Mouse (Mus musculus) R1 (cell line): ENCODE data around the gene Metap1.
A peak's percentile ranks its signal among the peaks of the same experiment; 100 is the strongest.

ENCODE experiments used
- DNase-seq: peaks from one replicate; pipeline ENCODE4 v3.0.0-alpha.2; 2018; ENCODE audit warnings: low read depth, low spot score

Gene Metap1

DNA sequence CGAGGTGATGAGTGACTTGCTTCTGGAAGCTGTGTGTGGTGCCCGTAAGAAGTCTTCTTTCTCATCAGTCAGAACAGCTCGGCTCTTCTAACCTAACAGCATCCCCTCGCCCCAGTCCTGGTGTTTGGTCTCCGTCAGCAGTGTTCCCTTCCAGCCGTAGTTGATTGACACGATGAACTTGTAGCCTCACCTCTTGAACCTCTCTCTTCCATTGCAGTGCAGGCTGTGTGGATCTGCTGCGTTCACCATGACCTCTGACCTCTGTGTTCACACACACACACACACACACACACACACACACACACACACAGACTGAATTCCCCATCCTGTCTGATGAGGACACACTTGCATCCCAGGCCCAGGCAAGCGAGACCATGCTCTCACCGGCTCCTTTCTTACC, 37.1 kb downstream of the Metap1 start:
- DNase-seq, result no peak

DNA sequence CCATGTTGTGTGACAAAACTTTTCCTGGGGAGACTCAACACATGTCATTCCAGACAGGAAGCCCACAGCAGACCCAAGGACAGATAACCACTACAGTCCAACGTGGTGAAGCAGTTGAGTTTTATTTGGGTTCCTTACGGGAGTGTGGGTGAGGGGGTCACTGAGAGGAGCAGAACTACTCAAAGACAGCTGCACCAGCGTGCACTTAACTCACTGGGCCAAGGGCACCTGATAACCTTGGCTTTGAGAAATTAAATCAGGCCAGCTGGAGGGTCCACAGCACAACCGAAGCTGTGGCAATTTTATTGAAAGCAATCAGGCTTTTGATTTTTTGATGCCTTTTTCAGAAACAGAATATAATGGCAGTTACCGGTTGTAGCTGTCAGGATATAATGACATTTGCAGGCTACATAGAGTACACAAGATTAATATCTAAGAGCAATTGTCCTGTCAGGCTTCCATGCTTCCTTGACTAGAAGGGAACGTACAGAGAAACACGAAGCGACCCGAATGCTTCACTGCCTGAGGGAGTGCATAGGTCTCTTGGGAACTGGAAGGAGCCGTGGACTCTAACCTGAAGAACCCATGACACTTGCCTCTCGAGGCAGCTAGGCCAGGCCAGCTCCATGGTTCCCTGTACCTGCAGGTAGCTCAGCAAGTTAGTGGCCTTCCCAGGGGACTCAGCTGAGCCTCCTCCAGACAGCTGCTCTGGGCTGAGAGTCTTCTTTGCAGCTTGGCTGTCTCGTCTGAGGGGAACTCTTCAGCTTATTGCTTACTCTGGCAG, 41.0 kb downstream of the Metap1 start:
- no peak for DNase-seq

DNA sequence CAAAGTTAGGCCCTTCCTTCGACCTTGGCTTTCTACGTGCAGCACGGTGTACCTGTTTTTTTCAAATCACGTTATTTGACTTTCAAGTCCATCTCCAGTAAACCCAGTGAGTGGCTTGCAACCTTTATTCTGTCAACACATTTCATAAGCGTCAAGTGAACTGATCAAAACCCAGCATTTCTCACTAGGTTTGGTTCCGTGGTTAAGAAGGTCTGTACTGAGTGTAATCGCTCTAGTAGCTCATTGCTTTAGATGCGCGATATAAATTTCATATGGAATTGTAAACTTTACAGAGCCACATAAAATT, 45.9 kb downstream of the Metap1 start:
- no peak for DNase-seq

DNA sequence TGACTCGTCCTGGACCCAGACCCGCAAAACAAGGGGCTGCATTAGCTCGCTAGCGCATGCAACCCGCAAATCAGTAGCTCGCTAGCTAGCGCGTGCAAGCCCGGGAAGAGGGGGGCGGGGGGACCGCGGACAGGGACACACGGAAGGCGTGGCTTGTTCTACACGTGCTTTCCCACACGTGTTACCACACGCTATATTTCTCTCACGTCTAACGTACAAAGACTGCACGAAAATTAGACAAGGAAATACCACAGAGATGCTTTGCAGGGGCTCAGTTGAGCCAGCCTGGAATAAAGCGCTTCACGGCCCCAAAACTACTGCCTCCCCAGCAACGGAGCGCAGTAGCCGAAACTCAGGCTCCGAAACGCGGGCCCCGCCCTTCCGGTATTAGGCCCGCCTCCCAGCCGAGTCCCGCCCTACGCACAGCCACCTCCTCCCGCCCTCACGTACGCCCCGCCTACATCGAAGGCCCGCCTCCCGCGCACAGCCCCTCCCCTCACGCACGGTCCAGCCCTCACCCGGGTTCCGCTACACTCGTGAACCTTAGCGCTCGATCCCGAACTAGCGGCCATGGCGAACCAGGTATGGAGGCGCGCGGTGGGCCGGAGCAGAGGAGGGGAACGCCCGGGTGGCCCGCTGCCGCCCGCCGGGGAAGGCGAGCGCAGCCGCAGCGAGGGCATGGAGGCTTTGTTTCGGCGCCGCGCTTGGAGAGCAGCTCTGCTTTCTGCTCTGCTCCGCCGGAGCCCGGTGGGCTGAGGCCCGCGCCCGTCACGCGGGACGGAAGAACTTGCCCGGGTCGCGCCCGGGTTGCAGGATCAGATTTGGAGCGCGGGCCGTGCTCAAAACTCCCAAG, 46.5 kb downstream of the Metap1 start, which contains the start of gene Adh5:
Gene Adh5 (plus strand): TSS at position 482 of the 853 bp plus-strand sequence.
- peak; percentile 92 for DNase-seq

DNA sequence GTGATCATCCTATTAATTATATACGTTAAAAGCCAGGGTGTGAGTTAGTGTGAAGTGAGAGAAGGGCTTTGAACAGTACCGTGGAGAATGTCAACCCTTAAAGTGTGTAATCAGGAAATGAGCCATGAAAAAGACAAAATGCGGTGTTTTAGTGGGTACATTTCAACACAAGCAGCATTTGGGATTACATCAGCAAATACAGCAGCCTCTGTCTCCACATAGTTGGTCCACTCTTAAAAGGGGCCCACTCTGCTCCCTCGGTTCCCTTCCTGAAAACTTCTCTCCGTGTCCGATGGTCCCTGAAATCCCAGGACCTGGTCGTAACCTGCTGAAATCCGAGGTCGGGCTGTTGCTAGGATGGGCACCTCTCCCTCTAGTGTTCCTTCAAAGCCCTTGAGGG, 47.1 kb downstream of the Metap1 start:
- DNase-seq, result no peak

DNA sequence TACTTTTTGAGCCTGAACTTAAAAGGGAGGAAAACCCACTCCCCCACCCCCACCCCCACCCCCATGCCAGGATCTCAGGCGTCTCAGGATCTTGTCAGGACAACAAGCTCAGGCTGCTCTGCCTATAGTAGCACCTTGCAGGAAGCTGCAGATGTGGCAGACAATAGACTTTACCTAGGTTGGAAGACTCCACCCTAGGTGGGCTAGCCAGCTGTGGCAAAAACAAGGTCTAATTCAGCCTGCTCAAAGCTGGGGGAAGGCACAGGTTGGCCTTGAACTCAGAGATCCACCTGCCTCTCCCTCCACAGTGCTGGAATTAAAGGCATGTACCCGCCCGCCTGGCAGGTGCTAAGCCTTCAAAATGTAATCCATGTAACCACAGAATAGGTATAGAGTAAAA, 50.6 kb downstream of the Metap1 start:
- DNase-seq, result peak; percentile 69

DNA sequence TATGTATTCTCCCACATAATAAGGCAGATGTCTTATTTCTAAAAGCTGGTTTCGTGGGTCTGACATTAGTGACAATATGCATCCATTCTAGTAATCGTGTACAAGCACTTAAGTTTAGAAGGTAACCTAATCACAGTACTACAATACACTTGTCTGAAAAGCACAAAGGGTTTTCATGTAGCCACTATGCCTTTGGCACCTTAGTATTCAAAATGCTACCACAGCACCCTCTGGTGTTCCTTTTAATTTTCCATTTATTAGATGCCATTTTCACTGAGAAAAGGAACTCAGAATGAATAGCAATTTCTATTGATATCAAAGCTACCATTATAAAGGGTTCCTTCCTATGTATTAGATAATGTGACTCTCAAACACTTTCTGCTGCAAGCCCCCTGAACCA, 57.5 kb downstream of the Metap1 start:
- no peak for DNase-seq

DNA sequence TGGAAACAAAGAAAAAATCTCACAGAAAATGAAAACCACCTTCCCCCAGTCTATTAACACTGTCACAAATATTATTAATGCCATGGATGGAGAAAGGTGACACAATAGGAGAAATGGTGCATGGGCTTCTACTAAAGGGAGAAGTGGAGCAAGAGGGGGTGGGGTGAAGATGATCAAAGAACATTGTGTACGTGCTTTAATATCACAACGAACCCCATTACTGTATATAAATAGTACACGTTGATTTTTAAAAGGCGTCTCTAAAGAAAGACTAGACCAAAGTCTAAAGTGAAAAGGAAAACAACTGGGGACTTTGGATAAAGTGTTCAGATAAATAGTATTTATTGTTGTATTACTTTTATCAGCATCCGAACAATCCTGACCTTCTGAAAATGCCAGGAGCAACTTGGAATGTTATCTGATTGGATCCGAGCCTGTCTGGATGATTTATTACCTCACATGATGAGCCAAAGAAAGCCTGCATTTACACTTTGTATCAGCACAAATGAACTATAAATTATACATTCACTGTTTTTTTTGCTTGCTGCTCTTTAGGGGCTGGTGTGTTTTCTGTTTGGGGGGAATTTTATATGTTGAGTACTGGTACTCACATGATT, 58.8 kb downstream of the Metap1 start:
- no peak for DNase-seq

DNA sequence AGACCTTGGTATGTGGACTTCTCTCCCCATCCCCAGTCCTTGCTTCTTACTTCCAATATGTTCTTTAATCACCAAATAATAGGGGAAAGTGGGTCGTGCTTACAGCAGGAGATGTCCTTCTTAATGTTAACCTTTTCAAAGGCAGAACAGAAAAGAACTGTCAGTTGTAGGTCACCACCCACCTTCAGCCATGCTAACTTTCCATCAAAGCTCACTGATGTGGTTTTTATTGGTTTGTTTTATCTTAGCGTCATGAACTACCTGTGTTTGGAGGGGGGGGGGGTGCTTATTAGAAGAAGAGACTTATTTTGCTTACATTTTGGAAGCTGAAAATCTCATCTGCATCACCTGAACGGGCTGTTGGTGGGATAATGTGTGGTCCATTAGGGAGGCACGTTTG, 65.1 kb downstream of the Metap1 start:
- no peak for DNase-seq

DNA sequence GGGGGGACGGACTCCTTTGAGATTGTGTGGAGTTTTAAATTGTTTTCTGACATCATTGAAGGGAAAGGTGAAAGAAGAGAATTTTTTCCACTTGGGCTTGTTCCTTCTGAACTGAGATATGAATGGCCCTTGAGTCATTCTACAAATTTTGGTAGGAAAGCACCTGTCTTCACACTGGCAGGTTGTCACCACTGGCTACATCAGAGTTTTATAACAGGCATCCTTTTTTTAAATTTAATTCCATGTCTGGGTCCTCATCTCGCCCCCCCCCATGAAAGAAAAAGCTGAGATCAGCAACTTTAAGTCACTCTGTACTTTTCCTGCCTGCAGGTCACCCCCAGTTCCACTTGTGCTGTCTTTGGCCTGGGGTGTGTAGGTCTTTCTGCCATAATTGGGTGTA, 65.7 kb downstream of the Metap1 start:
- no peak for DNase-seq

DNA sequence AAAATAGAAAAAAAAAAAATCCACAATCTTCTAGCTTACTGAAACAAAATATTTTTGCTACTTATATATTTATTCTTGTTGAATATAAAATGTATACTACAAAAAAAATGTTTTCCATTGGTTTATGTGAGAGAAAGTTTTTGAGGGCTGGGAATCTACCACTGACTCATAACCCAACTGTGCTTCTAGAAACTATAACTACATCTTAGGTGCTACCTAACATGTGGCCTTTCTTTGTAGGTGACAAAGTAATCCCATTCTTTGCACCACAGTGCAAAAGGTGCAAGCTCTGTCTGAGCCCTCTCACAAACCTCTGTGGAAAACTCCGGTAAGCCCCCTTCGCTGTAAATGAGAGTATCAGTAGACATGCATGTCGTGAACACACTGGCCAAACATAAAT, 68.9 kb downstream of the Metap1 start:
- DNase-seq, result no peak

DNA sequence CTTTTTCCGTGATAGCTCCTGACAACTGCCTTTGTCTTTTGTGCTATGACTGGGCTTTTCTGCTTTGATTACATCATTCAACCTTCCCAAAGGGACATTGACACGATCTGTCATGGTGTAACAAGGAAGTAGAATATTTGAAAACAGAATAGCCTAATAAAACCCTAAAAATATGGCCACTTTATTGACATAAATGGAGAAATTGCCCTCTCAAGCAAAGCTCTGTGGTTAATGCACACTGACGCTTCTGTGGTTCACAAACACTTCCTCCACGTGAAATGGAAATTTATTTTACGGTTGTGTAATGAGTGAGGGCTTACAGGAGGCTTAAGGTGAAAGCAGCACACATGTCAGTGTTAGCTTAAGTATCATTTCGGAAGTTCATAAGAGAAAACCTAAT, 69.9 kb downstream of the Metap1 start:
- DNase-seq, result no peak

DNA sequence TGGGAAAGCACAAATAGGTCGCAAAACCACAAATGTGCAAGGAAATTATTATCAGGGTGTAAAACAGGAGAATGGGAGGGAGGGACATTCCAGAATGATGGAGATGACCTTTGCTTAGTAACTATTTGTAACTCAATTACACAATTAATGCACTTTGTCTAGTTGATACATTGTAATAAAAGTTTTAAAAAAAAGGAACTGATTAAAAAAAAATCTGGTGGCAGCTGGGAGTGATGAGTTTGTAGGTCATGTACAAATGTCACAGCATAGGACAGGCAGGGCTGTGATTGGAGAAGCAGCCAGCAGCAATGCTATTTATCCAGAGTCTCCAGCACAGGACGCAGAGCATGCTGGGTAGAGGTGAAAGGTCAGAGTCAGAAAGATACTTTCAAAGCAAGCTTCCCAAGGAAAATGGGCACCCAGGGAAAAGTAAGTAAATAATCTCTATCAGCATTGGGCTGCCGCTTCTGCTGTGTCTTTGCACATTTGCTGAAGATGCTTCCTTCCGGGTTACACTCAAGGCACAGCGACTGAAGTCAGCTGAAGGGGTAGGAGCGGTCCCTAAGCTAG, 74.1 kb downstream of the Metap1 start, which contains the start of gene Adh4:
Gene Adh4 (plus strand): TSS at position 346 of the 570 bp plus-strand sequence.
- no peak for DNase-seq

DNA sequence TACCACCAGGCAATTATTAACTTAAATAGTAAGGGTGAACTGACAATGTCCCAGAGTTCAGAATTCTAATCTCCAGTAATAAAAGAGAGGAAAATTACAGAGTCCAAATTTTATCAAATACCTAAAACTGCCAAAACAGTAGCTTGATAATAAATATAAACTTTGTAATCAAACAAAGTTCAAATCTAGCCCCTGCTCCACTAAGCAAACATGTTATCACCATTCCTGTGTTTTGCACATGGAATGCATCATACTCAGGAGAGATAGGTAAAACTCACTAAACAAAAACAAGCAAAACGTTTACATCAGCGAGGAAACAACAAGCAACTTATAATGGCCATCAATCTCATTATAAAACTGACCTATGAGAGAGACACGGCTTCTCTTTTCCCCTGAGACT, 79.1 kb downstream of the Metap1 start:
- DNase-seq, result no peak

DNA sequence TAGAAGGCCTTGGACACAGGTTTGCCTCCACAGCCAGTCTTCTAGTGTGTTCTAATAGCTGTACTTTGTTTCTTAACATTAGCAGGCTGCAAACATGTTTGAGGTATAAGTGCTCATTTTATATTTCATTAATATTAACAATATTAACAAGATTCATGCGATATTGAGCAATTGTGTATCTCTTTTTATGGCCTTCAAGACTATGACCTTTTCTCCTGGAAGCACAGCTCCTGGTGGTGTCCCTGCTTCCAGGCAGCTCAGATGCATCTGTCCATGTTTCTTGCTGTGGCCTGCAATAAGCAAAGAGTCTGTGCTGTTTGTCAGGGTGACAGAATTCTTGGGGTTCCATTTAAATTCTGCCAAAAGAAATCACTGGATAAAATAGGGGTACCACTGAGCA, 79.7 kb downstream of the Metap1 start:
- no peak for DNase-seq
